Mouse (Mus musculus) myocyte (in vitro differentiated cells): ENCODE data around the gene H2al1f. TPM values are rescaled to one million over a fixed set of nuclear protein-coding genes. Genes with fewer than 3 reads are reported as not detected.
"Not testable (repeated sequence)": the region's sequence is repeated elsewhere in the genome, so short reads cannot be mapped to it uniquely, and the experiment has no call there.

Experiments used
- H3K27me3 ChIP-seq: one replicate; pipeline ENCODE4 v1.6.1; 2011; ENCODE audit not compliant: control insufficient read depth, insufficient read depth, insufficient read length
- H3K36me3 ChIP-seq: one replicate; pipeline ENCODE4 v1.6.1; 2011; ENCODE audit not compliant: control insufficient read depth, insufficient read depth
- H3K4me2 ChIP-seq: one replicate; pipeline ENCODE4 v1.6.1; 2011; ENCODE audit warnings: low read depth, control low read depth
- H3K4me3 ChIP-seq: one replicate; pipeline ENCODE4 v1.5.1; 2011; ENCODE audit warnings: mild to moderate bottlenecking, control low read depth, moderate library complexity
- H3K79me2 ChIP-seq: one replicate; pipeline ENCODE4 v1.6.1; 2011; ENCODE audit not compliant: control insufficient read depth, insufficient read depth
- H3ac ChIP-seq: one replicate; pipeline ENCODE4 v1.6.1; 2011; ENCODE audit not compliant: control insufficient read depth, insufficient read length
- MAX ChIP-seq: IDR thresholded peaks from one replicate; pipeline ENCODE4 v1.6.1; 2011; ENCODE audit warnings: low read depth, mild to moderate bottlenecking, control low read depth
- MYOG ChIP-seq, 3 experiments: IDR thresholded peaks; one replicate each; pipeline ENCODE4 v1.6.1; 2011; ENCODE audit warnings: control low read depth in 2 of 3, low read depth in 2 of 3, mild to moderate bottlenecking in 2 of 3; ENCODE audit not compliant: insufficient read length in 2 of 3, control insufficient read depth in 1 of 3, insufficient read depth in 1 of 3
- POLR2A ChIP-seq: IDR thresholded peaks from one replicate; pipeline ENCODE4 v1.6.1; 2011; ENCODE audit warnings: low read depth, mild to moderate bottlenecking, control low read depth, moderate library complexity; ENCODE audit not compliant: insufficient read length
- SRF ChIP-seq: IDR thresholded peaks from one replicate; pipeline ENCODE4 v1.6.1; 2011; ENCODE audit warnings: low read depth; ENCODE audit not compliant: control insufficient read depth, insufficient read length
- USF1 ChIP-seq: IDR thresholded peaks from one replicate; pipeline ENCODE4 v1.6.1; 2011; ENCODE audit warnings: low read depth, mild to moderate bottlenecking, control low read depth, moderate library complexity
- polyA plus RNA-seq: library from polyadenylated mRNA; unstranded; fragments of >200 nt; fragmentation: generic; extraction: Trizol; gene quantifications from one replicate; pipeline ENCODE4 v1.2.1, GENCODE M21; 2012; ENCODE audit warnings: missing spikeins

Gene H2al1f
- polyA plus RNA-seq, 1 experiment = not detected

GRCm38 (mm10) chrX:11289244-11289643 lies 25.7 kb upstream of the H2al1f start:
- H3K4me2 ChIP-seq = no peak overlapping the region
- no peaks in the 10 kb centered on the region for H3K79me2 ChIP-seq
- no peaks in the 10 kb centered on the region for H3K27me3 ChIP-seq
- no peak overlapping the region for H3K4me3 ChIP-seq
- no peak for TF ChIP-seq USF1
- no peak for TF ChIP-seq SRF
- no peak for TF ChIP-seq MYOG (IDR thresholded peaks at IDR 0.05; ENCODE audit: control insufficient read depth in 1 of 3, insufficient read depth in 1 of 3, insufficient read length in 2 of 3, low read depth in 2 of 3)
- TF ChIP-seq MAX = no peak
- TF ChIP-seq POLR2A = no peak
- H3K36me3 ChIP-seq = no peaks in the 10 kb centered on the region
- H3ac ChIP-seq = no peak overlapping the region

DNA sequence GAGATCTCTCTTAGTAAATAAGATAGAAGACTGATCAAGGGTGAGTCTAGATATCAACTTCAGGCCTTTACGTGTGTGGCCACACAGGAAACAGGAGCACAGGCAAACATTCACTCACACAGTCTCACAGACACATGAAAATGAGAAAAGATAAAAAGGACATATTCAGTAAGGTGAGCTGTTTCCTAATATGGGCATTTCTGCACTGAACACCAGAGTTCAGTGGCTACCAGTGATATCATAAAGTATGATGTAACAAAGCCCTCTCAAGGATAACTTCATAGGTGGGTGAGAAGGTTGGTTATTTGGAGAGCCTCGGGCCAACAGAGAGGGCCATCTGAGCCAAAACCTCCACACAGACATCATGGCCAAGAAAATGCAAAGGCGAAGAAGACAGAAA lies 16.0 kb upstream of the H2al1f start, which contains the start of gene H2al1a:
Gene H2al1a, plus strand, starts transcription at position 301 of the 400 bp plus-strand sequence.
- not testable (repeated sequence) for H3K4me3 ChIP-seq, H3K27me3 ChIP-seq, H3K4me2 ChIP-seq, H3K36me3 ChIP-seq, H3ac ChIP-seq, H3K79me2 ChIP-seq

DNA sequence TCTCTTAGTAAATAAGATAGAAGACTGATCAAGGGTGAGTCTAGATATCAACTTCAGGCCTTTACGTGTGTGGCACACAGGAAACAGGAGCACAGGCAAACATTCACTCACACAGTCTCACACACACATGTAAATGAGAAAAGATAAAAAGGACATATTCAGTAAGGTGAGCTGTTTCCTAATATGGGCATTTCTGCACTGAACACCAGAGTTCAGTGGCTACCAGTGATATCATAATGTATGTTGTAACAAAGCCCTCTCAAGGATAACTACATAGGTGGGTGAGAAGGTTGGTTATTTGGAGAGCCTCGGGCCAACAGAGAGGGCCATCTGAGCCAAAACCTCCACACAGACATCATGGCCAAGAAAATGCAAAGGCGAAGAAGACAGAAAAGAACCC lies 12.8 kb upstream of the H2al1f start, which contains the start of gene H2al1b:
Gene H2al1b, plus strand, starts transcription at position 301 of the 400 bp plus-strand sequence.
- not testable (repeated sequence) for H3K79me2 ChIP-seq, H3K27me3 ChIP-seq, H3K36me3 ChIP-seq, H3K4me3 ChIP-seq, H3ac ChIP-seq, H3K4me2 ChIP-seq

GRCm38 (mm10) chrX:11305355-11305754 lies 9.6 kb upstream of the H2al1f start, which contains the start of gene H2al1c:
TSS of gene H2al1c (plus strand) at chrX:11305655.
- H3K4me2 ChIP-seq, H3K36me3 ChIP-seq, H3K4me3 ChIP-seq, H3K79me2 ChIP-seq, H3ac ChIP-seq, H3K27me3 ChIP-seq: not testable (repeated sequence)

DNA sequence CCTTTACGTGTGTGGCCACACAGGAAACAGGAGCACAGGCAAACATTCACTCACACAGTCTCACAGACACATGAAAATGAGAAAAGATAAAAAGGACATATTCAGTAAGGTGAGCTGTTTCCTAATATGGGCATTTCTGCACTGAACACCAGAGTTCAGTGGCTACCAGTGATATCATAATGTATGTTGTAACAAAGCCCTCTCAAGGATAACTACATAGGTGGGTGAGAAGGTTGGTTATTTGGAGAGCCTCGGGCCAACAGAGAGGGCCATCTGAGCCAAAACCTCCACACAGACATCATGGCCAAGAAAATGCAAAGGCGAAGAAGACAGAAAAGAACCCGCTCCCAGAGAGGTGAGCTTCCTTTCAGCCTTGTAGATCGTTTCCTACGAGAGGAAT lies 6.4 kb upstream of the H2al1f start, which contains the start of gene H2al1d:
Gene H2al1d, plus strand, starts transcription at position 301 of the 400 bp plus-strand sequence.
- not testable (repeated sequence) for H3ac ChIP-seq, H3K36me3 ChIP-seq, H3K27me3 ChIP-seq, H3K4me3 ChIP-seq, H3K79me2 ChIP-seq, H3K4me2 ChIP-seq

DNA sequence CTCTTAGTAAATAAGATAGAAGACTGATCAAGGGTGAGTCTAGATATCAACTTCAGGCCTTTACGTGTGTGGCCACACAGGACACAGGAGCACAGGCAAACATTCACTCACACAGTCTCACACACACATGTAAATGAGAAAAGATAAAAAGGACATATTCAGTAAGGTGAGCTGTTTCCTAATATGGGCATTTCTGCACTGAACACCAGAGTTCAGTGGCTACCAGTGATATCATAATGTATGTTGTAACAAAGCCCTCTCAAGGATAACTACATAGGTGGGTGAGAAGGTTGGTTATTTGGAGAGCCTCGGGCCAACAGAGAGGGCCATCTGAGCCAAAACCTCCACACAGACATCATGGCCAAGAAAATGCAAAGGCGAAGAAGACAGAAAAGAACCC lies 3.3 kb upstream of the H2al1f start, which contains the start of gene H2al1e:
Gene H2al1e, plus strand, starts transcription at position 301 of the 400 bp plus-strand sequence.
- H3K27me3 ChIP-seq, H3K4me3 ChIP-seq, H3K79me2 ChIP-seq, H3K36me3 ChIP-seq, H3K4me2 ChIP-seq, H3ac ChIP-seq: not testable (repeated sequence)

- H3K79me2 ChIP-seq = not testable (repeated sequence)
These were observed 3.0 kb downstream of the H2al1f start, which contains the start of gene H2al1g for GRCm38 (mm10) chrX:11317956-11318355. TSS of gene H2al1g (plus strand) at chrX:11318256.

GRCm38 (mm10) chrX:11321192-11321591 lies 6.2 kb downstream of the H2al1f start, which contains the start of gene H2al1h:
TSS of gene H2al1h (plus strand) at chrX:11321492.
- not testable (repeated sequence) for H3K4me2 ChIP-seq, H3K79me2 ChIP-seq, H3K4me3 ChIP-seq, H3K36me3 ChIP-seq, H3ac ChIP-seq, H3K27me3 ChIP-seq

More at GRCm38 (mm10) chrX:11317956-11318355, 3.0 kb downstream of the H2al1f start, which contains the start of gene H2al1g:
- not testable (repeated sequence) for H3K4me3 ChIP-seq, H3K36me3 ChIP-seq, H3K4me2 ChIP-seq, H3ac ChIP-seq, H3K27me3 ChIP-seq

GRCm38 (mm10) chrX:11324359-11324758 lies 9.4 kb downstream of the H2al1f start, which contains the start of gene H2al1i:
TSS of gene H2al1i (plus strand) at chrX:11324659.
- H3K79me2 ChIP-seq, H3K36me3 ChIP-seq, H3ac ChIP-seq, H3K27me3 ChIP-seq, H3K4me2 ChIP-seq, H3K4me3 ChIP-seq: not testable (repeated sequence)

DNA sequence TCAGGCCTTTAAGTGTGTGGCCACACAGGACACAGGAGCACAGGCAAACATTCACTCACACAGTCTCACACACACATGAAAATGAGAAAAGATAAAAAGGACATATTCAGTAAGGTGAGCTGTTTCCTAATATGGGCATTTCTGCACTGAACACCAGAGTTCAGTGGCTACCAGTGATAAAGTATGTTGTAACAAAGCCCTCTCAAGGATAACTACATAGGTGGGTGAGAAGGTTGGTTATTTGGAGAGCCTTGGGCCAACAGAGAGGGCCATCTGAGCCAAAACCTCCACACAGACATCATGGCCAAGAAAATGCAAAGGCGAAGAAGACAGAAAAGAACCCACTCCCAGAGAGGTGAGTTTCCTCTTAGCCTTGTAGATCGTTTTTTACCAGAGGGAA lies 12.6 kb downstream of the H2al1f start, which contains the start of gene H2al1j:
Gene H2al1j, plus strand, starts transcription at position 301 of the 400 bp plus-strand sequence.
- not testable (repeated sequence) for H3ac ChIP-seq, H3K79me2 ChIP-seq, H3K36me3 ChIP-seq, H3K27me3 ChIP-seq, H3K4me3 ChIP-seq, H3K4me2 ChIP-seq
